Mouse (Mus musculus) right cerebral cortex, postnatal 10 days (tissue): ENCODE results near the gene Rprd1b.
"Not testable (repeated sequence)": the region's sequence is repeated elsewhere in the genome, so short reads cannot be mapped to it uniquely, and the experiment has no call there.

Experiments
- DNase-seq, 2 experiments: peaks; one replicate each; pipeline ENCODE4 v3.0.0; 2021; ENCODE audit warnings: low spot score in 2 of 2

The Rprd1b gene

DNA sequence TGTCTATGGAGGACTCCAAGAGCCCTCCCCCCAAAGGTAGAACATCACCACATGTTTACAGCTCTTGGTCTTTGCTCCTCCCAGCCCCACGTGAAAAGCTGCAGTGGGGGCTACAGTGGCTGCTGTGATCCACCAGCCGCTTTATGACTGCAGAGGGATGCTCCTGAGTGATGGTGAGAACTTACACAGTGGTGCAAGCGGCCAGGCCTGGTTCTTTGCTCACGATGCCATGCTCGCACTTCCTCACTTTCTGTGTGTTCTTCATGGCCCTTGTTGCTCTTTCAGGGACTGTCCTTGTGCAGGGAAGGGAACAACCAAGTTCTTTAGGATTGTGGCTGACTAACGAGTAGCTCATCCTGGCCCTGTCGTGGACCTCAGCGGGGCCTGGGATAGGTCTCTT lies 15.2 kb downstream of the Rprd1b start:
- DNase-seq, result no peak

DNA sequence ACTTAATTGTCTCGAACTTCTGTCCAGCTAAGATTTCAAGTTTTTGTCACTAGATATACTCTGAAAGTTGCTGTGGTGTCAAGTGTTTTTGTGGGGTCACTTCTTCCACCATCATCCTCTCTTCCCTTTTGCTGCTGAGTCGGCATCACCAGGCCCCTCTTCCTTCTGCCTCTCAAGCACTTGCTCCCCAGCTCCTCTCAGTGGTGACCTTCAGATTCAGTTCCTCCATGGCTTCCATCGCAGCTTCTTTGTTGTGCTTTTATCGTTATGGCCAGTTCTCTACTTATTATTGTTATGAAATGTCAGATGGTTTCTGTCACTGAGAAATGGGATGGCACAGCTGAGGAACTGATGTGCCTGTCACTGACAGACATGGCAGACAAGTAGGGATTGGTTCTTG lies 17.9 kb downstream of the Rprd1b start:
- DNase-seq, result no peak

DNA sequence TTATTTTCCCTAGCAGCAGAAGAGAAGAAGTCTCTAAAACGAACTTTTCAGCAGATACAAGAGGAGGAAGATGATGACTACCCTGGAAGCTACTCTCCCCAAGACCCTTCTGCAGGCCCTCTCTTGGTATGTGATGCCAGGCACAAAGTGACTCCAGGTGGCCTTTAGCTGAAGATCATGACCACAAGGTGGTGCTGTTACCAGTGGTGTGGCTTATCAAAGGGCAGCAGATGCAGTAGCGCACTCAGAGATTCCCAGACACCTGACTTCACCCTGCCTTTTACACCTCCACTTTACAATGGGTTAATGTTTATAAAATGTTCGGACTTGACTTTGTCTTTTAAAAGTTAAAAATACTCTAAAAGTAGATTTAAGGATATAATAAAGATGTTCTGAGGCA lies 19.6 kb downstream of the Rprd1b start:
- peak in 1 of 2 experiments; percentile 46 for DNase-seq

DNA sequence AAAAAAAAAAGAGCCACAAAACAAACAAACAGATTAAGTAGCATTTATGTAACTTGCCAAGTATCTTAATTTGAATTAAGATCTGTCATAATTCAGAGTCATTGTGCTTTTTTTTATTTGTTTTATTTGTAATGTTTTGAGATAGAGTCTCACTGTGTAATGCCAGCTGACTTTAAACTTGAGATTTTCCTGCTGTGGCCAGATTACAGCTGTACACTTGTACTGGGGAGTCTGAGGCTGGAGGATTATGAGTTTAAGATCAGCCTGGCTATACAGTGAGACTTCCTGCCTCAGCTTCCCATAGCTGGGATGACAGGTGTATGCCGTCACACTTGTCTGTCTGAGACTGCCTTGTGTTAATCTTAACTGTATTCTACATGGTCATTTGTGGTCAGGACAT lies 20.4 kb downstream of the Rprd1b start:
- DNase-seq, result no peak

DNA sequence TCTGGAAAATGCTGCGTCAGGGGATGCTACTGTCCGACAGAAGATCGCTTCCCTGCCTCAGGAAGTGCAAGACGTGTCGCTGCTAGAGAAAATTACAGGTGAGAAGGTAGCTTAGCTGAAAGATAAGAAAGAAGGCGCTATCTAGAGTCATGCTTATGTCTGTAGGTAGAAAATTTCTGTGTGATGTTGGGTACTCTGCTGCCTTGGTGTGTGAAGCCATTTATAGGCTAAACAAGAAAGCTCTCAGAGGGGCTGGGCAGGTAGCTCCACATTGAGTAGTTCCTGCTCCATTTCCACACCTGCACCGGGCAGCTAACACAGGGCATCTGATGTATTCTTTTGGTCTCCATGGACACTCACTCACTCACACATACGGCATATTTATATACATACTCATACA lies 21.8 kb downstream of the Rprd1b start:
- no peak for DNase-seq

DNA sequence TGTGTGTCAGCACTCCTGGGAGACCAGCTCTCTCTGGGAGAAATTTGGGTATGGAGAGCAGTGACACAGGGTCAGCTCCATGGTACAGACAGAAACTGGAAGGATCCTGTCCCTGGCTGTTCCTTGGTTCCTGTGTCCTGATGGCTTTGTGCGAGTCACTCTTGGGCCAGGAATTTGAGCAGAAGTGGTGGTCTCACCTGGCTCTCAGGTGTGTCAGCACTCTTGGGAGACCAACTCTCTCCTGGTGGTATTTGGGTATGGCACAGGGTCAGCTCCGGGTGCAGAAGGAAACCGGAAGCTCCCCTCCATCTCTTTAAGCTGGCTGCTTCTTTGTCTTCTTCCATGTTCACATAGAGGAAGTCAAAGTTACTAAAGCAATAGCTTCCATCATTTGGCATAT lies 26.3 kb downstream of the Rprd1b start:
- DNase-seq, result no peak

DNA sequence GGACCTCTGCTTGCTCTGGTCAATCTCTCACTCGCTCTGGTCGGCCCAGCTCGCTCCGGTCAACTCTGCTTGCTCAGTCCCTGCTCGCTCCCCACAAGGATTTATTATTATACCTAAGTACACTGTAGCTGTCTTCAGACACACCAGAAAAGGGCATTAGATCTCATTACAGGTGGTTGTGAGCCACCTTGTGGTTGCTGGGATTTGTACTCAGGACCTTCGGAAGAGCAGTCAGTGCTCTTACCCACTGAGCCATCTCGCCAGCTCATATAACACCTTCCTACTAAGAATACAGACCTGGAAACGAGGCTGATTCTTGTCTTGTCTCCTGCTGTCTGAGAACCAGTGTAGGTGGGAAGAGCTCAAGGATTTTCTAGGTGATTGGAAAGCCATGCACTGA lies 27.1 kb downstream of the Rprd1b start:
- DNase-seq, result not testable (repeated sequence)

DNA sequence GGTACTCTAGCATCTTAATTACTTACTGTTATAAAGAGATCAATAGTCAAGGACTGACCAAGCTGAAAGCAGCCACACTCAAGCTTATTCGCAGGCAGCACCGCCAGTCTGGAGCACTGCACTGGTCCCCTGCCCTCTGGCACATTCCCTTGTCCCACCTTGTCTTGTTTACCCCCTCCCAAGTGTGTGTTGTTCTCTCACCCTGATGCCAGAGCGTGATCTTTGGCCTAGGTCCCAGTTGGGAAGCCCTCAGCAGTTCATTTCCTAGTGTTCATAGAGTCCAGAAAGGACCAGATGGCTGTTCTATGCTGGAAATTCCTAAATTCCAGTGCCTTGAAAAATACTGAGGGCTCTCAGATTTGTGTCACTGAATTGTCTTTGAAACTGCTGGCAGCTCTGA lies 28.7 kb downstream of the Rprd1b start:
- DNase-seq, result no peak

DNA sequence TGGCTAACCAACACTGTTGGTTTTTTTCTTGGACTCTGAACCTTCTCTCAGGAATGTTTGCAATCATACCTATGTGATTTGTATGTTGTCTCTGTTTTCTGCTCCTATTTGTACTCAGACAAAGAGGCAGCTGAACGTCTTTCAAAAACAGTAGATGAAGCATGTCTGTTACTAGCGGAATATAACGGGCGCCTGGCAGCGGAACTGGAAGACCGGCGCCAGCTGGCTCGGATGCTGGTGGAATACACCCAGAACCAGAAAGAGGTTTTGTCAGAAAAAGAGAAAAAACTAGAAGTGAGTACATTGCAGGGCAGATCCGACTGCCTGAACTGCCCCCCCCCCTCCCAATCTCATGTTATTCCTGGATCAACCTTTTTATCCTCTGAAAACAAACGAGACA lies 30.2 kb downstream of the Rprd1b start:
- DNase-seq, result peak; percentile 76 to 82

DNA sequence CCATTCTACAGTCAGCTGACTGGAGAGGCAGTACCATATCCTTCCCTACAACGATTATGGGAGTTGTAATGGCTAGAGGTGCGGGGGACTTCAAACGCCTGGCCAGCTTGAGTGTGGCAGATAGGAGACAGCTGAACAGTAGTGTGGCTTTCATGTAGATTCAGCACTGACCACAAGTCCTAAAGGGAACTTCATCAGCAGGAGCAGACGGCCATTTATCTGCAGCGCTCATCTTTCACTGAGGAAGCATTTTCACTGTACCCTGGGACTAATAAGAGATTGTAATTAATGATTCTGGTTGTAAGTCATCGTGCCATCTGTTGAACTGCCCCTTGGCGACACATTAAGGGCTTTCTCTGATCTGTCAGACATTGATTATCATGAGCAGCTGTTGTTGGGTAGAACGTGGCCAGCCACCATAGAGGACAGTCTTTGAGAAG lies 31.4 kb downstream of the Rprd1b start:
- no peak for DNase-seq

DNA sequence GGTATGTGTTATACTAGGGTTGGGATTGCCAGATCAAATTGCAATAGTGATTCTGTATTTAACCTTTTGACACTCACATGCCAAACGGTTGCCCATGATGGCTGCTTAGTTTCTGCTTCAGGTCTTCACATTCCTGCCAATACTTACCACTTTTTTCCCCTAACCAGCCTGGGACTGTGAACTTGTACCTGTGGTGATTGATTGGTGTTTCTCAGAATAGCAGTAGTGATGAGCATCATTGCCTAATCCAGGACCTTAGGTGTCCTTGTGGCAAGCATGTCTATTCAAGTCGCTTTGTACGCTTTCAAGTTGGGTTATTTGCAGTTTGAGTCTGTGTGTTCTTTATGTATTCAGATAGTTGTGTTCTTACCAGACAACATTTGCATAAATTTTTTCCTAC lies 34.7 kb downstream of the Rprd1b start:
- no peak for DNase-seq

DNA sequence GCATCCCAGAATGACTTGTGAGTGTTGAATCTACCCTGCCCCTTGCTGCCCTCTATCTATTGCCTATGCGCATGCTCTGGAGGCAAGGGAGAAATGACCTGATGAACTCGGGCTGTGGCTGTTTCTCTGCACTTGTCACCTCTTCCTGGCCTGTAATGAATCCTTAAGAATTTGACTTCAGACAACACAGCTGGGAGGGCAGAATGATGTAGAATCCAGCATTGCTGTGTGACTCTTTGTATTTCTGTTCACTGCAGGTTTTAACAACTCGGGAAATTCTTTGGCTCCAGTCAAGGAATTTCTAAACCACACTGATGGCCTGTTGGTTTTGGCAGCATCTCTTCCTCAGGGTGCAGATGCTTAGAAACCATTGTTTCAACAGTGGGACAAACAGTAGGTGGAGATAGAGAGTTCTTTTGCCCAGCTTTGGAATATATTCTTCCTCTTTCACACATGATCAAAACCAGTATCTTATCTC lies 36.3 kb downstream of the Rprd1b start:
- no peak for DNase-seq

DNA sequence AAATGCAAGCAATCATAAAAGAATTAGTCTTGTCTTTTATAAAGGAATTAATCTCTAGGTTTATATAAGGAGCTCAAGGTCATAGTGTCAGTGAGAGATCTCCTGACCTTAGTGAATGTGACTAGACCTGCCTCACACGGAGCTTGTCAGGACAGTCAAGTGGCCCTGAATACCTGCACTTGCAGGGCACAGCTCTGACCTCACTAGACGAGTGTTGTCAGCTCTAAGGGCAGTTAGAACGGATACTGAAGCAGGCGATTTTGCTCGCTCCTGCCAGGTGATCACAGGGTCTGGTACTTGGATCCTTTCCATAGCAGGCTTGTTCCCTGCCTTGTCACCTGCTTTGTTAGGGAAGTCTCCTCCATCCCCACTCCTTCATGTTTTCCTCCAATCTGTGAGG lies 36.8 kb downstream of the Rprd1b start:
- DNase-seq, result no peak

DNA sequence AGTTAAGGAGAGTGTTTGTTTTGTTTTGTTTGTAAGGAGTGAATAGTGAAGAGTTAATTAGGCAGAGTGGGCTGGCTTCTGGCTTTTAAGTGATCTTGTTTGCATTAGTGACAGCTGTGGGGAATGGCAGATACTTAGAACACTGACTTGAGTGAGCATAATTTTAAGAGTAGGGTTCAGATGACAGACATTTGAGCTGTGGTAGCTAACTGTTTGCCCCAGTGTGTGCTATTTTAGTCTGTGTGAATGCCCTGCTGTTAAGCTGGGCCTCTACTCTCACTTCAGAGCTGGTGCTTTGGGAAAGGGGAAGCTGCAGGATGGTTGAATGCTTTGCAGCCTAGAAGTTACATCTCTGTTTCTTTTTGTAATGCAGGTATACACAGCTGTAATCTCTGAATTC lies 38.2 kb downstream of the Rprd1b start:
- no peak for DNase-seq

DNA sequence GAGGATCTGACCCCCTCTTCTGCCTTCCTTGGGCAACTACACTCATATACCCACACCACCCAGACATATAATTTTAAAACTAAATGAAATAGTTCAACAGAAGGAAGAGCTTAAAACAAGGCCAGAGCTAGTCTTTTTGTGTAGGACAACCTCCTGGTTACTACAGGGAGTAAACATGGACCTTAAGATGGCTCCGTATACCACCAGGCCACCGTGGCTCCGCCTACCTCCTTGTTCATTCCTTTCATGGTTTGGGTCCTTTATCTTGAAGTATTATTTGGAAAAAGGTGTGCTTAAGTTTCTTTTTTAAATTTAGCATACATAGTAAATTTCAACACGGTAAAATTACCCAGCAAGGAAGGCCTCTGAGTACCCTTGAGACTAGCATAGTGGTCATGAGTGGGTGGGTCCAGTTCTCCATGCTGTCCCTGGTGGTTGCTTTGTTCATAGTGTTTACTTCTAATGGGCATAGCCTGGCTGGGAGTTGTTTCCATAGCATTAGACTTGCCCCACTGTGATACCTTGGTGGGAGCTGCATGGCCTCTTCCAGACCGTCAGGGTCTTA lies 39.0 kb downstream of the Rprd1b start:
- DNase-seq, result no peak

DNA sequence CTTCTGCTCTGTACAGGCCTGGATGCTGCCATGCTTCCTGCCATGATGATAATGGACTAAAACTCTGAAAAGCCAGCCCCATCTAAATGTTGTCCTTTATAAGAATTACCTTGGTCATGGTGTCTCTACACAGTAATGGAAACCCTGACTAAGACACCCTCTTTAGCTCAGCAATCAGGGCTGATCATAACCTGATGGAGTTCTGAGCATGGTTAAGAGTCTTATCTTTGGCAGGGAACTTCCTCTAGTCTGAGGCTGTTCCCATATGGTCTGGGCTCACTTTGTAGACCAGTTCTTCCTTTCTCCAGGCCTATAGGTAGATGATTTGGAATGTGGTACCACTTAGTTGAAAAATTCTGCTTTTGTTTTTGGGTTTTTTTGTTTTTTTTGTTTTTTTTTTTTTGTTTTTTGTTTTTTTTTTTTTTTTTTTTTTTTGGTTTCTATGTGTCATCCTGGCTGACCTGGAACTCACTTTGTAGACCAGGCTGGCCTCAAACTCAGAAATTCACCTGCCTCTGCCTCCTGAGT lies 40.2 kb downstream of the Rprd1b start:
- DNase-seq, result no peak

DNA sequence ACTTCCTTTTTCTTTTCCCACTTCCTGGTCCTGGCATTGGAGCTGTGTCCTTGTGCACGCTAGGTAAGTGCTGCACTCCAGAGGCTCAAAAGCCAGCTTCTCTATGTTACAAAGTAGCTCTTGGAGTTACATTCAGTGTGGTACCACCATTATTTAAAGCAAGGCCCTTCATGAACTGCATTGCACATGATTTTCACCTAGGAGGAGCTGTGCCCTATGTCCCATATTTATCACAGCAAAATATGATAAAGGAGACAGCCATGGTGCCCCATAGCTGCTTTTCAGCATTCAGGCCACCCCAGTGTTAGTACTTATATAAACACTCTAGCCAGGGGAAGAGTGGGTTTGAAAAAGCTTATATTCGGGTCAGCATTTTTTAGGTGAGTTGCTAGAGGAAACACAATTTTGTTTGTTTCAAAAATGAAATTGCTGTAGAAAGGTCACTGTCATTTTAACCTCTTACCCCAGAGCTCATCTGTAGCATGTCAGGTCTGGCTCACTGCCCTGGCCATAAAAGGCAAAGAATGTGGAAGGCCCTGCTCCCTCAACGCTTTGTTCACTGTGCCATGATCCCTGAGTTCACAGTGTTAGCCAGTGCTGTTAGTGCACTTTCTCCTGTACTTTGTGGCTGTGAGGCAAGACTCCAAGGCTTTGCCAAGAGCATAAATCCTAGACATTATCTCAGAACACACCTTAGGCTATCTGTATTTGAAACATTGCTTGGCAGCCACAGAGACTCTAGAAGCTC lies 42.8 kb downstream of the Rprd1b start:
- no peak for DNase-seq

DNA sequence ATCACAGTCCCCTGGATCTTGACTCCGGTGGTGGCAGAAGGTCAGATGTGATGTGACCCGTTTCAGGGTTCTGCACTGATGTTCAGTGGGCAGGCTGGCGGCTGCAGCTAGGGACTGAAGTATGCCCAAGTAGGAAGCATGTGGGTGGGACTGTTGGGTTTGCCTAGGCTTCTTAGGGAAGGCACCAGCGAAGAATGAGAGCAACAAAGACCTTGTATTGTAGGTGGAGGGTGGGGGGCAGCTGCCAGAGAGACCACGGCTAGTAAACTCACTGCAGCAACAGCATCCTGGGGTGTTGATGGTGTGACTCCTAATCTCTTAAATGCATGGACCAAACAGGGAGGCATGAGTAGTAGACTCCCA lies 43.3 kb downstream of the Rprd1b start:
- no peak for DNase-seq

DNA sequence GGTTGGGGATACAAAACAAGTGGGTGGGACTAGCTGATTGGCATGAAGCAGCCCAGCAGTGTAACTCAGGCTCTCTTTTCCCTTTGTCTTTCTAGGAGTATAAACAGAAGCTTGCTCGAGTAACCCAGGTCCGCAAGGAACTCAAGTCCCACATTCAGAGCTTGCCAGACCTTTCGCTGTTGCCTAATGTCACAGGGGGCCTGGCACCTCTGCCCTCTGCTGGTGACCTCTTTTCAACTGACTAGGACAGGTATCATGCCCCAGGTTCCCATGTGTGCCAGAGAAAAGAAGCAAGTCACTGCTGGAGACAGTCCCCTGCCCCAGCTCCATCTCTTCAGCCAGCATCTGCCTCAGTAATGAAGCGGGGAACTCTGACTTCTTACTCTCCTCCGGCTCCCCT lies 46.5 kb downstream of the Rprd1b start:
- no peak for DNase-seq

DNA sequence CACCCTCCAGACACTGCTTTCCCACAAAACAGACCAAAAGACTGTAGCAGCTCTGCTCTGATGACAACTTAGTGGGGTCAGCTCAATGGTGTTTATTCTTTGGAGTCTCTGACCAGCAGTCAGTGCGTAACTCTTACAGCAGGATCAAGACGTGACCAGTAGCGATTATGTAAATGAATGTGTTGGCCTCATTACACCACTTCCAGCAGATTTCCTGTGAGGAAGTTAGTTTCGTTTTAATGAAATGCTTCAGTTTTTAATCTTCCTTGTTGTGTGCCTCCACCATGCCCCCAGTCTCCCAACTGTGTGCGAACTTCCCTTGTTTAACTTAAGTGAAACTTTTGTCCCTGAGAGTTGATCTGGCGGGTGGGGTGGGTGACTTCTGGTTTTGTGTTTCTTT lies 48.4 kb downstream of the Rprd1b start:
- DNase-seq, result no peak

DNA sequence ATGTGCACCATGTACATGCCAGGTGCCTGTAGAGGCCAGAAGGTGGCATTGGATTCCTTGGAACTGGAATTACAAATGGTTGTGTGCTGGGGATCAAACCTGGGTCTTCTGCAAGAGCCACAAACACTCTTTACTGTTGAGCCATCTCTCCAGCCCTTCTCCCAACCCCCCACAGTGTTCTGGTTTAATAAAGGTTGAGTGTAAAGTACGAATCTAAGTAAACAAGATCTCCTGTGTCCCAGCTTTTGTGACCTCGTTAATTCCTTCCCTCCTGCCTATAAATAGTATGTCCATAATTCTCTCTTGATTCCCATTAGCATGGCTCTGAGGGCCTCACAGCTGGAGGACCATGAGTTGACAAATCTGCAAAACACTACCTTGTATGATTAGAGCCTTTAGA lies 49.7 kb downstream of the Rprd1b start:
- DNase-seq, result no peak

DNA sequence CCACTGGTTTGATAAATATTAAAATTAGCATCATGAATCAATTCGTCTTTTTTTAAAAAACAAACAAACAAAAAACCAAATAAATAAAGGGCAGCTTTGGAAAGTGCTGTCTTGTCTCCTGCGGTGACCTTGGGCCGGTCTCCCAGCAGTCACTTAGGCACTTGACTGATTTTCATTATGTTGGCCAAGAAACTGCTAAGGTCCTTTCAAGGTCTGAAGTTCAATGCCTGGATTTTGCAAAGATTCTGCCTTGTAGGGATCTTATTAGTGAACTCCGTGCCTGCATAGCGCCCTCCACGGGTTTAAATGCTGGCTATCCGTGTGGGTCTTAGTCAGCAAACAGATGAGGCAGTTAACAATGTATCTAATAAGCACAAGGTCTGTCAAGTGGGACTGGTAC lies 50.7 kb downstream of the Rprd1b start:
- no peak for DNase-seq

DNA sequence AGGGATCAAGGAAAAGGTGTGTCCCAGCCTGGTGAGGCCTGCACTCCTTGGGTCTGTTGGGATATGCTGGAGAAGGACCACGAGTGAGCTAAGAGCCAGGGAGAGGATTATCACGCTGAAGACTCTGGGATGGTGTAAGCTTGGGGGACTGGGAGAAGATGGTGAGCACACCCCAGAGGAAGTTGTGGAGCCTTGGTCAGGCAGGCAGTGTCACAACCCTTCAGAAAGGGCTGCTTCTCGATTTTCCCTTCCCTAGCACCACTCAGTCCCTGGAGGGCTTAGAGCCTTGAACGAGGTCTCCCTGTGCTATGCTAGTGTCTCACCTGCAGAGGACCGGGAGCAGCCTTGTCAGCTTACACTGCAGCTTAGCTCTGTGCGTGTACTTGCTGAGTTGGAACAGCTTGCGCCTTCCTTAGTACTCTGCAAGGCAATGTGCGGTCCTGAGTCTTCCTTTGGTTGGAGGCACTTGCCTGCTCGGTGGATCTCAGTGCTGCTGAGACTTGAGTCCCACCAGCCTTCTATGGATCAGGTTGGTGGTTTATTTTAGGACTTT lies 51.6 kb downstream of the Rprd1b start:
- DNase-seq, result peak in 1 of 2 experiments; percentile 54
